Mouse (Mus musculus) right cerebral cortex, postnatal 36 days (tissue): ENCODE measurements around the gene Tom1l2.
A peak's percentile ranks its signal among the peaks of the same experiment; 100 is the strongest.

ENCODE experiments used
- DNase-seq, 2 experiments: peaks; one replicate each; pipeline ENCODE4 v3.0.0; 2022; ENCODE audit warnings: low spot score in 2 of 2, mixed read lengths in 1 of 2

The Tom1l2 gene

DNA sequence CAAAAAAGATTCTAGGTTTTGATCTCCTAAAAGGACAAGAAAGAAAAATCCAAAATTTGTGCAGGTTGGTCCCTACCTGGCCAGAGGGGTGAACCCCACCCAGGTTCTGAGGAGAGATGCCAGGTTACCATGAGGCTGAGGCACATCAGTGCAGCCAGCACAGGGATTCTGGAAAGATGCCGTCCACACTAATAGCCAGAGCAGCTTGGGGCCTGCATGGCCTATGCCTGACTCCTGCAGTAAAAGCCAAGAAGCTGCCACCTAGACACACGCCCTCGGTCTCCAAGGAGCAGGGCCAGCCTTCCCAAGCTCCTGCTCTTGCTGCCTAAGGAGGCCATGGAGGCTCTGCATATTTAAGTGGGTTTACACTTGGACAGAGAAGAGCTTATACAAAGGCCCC, 121.4 kb downstream of the Tom1l2 start:
- no peak for DNase-seq

DNA sequence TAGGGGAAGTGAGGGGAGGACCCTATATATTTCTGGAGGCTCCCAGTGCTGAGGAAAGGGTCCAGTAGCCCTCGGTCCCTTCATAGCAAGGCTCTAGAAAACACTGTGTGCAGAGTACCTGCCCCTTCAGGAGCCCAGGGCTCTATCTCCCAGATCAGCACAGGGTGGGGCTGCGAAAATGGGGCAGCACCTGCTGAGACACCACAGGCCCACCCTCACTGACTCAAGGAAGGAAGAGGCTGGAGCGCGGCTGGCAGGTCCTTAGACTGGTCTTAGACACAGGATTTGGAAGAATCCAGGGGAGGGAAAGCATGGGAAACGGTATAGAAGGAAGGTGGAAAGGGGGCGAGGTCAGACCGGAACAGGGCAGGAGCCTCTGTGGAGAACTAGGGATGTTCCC, 122.2 kb downstream of the Tom1l2 start:
- no peak for DNase-seq

DNA sequence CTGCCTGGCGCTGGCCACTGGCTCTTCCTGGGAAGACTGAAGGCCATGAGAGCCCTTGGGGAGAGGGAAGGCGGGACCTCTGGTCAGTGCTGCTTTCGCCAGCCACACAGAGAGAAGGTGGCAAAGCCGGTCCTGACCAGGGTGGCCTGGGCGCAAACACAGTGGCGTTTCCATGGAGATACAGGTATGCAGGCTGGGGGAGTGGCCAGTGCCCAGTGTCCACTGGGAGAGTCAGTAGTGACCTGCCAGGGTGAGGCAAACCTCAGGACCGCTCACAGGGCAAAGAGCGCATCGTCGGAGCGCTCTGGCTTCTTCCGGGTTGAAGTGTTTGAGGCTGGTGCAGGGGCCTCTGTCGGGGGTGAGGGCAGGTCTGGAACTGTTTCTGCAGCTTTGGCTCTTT, 122.9 kb downstream of the Tom1l2 start:
- DNase-seq, result no peak

DNA sequence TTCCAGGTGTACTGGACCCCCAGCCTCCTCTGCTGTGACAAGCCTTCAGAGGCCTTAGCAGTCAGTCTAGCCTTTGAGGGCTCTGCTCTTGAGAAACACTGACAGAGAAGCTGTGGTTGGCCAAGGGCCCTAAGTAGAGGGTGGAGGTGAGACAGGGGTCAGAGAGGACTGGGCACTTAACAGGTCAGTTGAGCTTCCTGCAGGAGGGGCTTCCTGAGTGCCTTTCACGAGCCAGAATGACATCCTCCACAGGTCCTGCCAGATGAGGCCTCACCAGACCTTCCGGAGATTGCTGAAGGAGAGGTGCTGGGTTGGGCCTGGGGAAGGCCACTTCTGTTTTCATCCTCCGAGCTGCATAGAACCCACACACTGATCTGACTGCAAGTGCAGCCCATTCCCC, 124.2 kb downstream of the Tom1l2 start:
- no peak for DNase-seq

DNA sequence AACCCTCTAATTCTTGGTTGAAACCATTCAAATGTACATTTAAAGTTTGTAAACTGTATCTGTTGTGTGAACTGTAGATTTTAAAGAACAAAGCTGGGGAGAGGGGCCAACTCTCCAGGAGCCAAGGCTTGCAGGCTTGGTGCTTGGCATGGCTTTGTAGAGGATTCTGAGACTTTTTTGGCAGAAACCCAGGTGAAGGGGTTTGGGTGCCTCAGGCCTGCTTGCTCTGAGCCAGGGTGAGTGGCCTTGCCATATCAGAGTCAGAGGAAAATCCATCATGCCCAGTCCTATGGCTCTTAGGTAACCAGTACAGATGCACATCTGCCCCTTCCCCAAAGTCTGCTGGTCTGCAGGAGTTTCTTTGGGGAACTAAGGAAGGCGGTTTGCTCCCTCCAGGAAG, 126.8 kb downstream of the Tom1l2 start:
- DNase-seq, result no peak

DNA sequence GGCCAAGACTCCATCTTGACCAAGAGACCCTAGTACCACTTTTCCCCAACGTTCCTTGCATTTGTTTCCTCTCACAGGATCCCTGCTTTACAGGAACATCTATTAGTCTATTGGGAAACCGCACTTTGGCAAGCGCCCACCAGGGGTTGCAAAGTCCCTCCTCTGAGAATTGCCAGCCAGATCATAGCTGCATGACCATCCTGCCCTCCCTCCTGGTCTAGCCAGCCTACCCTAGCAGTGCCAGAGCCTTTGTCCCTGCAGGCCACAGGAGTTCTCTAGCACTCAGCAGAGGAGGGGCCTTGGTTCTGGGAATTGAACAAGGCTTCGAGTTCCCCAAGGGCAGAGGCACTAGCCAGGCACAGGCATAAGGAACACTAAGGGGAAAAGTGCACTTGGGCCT, 128.0 kb downstream of the Tom1l2 start:
- DNase-seq, result no peak

DNA sequence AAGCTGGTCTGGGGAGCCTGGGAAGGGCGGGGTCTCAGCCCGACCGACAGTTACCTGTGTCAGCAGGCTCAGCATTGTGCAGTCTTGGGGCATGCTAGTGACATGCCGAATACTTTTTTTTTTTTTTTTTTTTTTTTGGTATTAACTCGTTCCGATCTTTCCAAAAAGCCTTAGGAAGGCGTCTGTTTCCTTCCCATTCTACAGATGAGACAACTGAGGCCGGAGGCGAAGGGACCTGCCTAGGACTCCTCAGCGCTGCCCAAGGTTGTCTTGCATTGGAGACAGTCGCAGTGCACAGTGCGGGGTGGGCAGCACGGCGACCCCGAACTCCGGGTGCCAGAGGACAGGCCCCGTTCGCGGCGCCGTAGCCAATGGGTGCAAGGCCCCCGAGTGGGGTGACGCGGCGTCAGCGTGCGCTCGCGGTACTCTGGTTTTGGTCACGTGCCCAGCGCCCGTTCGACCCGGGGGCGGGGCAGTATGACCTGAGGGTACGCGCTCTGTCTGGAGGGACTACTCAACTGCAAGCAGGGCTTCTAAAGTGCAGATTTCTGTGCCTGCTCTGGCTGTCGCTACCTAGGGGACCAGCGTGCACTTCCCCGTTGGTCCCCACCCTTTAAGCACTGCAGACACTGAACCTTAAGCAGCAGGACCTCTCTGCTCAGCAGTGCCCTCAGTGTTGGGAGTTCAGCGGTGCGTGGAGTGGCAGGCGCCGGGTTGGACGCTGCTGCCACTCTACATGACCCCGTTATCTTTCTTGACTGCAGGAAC, 130.1 kb downstream of the Tom1l2 start, which contains the start of gene Srebf1:
TSS of gene Srebf1 (minus strand) at position 113 of the 768 bp plus-strand sequence.
- DNase-seq, result peak; percentile 52 to 53

DNA sequence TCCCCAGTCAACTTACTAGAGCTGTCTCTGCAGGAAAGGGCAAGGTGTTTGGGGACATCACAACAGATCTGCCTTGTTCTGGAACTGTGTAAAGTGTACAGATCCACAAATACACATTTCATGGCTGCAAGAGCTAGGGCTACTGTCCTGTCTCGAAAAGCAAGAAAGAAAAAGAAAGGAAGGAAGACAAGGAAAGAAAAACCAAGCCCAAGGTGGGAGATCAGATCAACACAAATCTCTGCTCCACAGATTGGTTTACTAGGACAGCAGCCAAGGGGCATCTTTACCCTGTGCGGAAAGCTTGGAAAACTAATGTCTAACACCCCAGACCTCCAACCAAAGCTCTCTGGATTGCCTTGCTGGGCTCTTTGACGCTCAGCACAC, 130.6 kb downstream of the Tom1l2 start:
- no peak for DNase-seq

DNA sequence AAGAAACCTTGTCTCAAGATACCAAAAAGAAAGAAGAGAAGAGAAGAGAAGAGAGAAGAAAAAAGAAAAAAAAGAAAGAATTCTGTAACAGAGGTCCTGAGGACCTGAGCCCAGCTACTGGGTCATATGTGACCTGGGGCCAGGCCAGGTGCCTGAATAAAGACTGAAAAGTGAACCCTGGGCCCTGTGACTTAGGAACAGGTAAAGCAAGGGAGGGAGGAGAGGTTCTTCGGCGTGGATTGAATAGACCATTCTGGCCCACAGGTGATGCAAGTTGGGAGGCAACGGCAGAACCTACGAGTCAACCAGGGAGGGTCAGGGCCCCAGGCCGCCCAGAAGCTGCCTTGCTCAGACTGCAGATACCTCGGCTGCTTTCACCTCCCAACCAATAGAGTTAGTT, 131.3 kb downstream of the Tom1l2 start:
- DNase-seq, result no peak

DNA sequence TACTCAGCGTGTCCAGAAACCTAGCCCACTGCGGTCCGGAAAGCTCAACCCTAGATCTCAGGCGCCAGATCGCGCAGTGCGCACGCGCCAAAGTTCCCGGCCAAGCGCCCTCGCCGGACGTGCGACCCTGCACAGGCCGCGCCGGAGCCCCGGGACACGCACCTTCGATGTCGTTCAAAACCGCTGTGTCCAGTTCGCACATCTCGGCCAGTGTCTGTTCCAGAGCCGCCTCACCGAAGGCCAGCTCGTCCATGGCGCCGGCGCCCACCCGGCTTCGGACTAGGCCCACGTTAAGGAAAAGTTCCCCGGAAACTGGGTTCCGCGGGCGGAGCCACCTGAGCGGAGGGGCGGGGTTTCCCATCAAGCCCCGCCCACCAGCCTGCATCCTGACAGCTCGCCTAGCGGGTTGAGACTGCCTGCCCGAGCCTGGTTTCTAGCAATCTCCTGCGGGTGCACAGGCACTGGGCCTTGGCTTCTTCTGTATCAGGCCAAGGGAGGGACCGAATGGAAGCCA, 132.4 kb downstream of the Tom1l2 start:
- DNase-seq, result peak; percentile 81

DNA sequence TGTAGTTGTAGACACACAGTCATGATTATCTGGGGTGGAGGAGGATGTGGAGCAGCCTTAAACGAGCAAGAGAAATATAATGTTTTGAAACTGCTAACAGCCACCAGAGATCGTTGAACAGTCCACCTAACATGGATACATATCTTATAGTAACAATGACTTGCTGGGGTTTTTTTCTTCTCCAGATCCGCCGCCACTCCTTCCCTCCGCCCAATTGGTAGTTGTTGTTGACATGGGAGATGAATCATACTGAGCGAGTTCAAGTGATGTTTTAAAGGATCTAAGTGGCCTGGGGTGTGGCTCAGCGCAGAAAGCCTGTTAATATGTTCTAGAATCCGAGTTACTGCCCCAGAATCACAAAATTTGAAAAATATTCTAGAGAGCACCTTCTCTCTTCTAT, 133.1 kb downstream of the Tom1l2 start:
- DNase-seq, result no peak

DNA sequence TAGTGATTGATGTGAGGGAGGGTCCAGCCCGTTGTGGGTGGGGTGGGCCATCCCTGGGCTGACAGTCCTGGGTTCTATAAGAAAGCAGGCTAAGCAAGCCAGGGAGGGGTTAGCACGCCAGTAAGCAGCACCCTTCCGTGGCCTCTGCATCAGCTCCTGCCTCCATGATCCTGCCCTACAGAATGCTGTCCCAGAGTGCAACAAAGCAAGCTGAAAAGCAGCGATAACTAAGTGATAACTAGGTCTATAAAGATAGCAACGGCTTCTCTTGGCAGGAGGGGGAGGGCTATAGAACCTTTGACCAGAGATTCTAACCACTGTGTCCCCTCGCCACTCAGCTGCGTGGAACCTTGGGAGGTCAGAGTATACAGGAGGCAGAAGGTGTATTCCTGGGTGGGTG, 135.2 kb downstream of the Tom1l2 start:
- no peak for DNase-seq

DNA sequence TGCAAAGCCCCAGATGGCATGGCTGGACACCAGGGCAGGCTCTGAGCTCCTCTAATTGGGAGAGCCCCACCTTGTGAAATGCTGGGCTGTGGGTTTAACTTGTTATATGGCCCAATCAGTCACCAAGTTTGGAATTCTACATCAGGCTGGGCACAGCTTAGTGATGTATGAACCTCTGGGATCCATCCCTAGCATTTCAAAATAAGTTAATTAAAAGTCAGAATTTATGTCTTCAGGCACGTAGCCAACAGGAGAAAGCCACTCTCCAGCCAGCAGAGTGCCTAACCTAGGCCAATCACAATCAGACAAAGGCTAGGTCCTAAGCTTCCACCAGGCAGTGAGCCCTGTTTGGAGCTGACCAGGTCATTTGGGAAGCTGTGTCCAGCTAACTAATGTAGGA, 136.0 kb downstream of the Tom1l2 start:
- DNase-seq, result no peak

DNA sequence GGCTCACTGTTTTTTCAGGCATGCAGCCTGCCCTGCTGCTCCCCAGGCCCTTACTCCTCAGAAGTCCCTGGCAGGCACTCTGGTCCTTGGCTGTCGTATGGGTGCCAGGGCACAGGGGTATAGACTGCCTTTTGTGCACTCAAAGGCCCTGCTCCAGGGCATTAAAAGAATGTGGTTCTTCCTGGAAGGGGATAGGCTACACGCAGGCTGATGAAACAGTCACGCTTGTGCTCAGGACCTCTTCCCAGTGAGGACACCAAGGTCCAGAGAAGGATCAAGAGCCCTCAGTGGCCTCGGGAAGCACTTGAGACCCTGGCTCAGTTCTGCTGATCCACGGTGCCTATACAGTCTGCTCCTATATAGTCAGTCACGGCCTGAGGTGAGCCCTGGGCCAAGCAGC, 139.4 kb downstream of the Tom1l2 start:
- DNase-seq, result no peak

DNA sequence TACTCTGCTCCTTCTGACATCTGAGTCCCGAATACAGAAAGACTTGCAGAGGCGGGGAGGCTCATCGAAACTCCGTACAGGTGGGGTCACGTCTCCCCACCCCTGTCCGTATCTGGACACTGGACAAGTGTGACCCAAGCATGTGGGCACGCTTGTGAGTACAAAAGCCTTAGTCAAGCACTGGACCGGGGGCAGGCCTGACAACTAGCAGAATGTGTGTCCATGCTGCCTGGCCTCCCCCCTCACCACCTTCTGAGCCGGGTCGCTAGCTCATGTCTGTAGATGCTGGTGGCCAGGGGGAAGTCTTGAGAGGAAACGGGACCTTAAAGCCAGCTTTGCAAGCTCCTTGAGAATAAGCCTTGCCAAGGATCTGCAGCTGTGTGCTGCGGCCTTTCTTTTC, 140.9 kb downstream of the Tom1l2 start:
- DNase-seq, result no peak

DNA sequence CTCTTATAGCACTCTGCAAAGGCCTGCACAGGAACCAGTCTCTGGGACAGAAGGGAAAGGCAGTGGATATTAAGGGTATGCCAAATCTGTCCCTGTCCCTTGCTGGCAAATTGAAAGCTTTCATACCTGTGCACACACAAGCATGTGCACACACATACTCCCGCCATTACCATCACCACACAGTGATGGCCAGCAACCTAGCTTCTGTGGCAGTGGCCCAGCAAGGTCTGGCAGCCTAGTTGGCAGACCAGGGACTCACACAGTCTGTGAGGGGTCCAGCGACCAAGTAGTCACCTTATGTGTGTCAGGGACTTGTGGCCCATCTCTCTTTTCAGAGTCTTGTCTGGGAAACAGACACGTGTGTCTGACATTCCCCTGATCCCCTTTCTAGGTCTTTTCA, 141.6 kb downstream of the Tom1l2 start:
- no peak for DNase-seq

DNA sequence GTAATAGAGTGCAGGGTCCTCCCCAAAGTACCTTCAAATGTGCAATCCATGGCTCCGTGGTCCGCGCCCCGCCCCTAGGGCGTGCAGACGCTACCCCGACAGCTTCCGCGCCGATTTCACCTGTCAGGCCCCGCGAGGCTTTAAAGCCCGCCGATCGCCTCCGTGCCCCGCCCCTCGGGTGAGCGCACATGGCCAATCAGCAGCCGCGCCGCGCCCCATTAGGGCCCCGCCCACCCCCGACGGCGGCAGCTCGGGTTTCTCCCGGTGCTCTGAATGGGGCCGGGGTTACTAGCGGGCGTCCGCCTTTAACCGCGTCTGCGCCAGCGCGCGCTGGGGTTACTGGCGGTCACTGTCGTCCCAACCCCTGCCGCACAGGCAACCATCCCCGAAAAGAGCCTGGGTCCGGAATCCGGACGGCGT, 142.4 kb downstream of the Tom1l2 start:
- DNase-seq, result peak; percentile 76 to 81

DNA sequence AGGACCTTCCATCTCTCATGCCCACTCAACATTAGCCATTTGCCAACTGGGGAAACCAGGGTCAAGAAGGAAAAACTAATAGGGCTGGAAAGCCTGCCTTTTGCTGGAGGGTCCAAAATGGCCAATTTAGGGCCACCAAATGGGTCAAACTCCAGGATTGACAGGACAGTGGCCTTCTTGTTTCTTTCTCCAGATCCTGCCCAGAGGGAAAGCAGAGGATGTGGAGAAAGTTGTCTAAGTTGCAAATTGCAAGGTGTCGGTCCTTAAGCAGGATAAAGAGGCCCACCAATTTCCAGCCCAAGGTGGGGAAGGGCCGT, 142.8 kb downstream of the Tom1l2 start:
- DNase-seq, result no peak

DNA sequence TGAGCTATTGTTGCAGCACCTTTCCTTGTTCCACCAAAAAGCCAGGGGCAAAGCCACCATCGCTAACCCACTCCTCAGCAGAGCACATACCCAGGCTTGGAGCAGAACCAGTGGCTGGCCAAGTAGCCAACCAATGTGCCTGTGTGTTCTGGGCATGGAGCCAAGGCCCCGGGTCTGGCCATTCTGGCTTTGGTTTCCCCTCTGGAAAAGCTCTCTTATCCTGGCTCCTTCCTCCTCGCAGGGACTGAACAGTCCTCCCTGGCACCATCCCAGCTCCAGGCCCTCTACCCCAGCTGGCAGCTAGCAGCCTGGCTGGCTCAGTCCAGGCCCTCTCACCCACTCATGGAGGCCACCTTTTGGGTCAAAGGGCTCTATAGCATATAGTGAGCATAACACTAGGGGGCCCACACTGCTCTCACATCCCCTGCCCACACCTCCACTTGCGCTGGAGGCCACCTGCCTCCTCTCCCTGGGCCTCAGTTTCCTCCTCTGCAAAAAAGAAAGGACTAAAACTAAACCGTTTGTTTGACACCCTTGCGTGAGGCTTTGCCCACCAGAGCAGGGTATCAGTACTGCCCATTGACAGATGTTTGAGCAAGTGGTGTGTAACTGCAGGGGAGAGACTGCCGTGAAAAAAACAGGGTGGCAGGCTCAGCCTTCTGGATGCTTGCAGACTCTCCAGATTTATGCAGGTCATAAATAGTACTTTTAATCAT, 143.3 kb downstream of the Tom1l2 start:
- peak; percentile 74 to 78 for DNase-seq

DNA sequence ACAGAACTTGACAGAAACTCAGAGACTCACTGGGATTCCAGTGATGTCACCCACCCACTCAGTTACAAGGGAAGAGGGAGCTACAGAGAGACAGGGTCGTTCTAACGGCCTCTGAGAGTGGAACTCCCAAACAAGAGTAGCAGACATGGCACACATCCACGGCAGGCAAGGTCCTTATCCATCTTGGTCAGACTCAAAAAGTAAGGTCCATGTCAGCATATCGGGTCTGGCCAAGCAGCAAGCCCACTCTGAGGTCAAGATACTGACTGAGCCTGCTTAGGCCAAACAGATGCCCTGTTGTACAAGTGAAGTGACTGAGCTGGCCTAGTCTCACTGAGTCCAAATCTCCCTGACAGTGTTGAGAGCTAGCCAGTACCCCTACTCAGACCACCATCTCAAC, 144.0 kb downstream of the Tom1l2 start:
- DNase-seq, result no peak

DNA sequence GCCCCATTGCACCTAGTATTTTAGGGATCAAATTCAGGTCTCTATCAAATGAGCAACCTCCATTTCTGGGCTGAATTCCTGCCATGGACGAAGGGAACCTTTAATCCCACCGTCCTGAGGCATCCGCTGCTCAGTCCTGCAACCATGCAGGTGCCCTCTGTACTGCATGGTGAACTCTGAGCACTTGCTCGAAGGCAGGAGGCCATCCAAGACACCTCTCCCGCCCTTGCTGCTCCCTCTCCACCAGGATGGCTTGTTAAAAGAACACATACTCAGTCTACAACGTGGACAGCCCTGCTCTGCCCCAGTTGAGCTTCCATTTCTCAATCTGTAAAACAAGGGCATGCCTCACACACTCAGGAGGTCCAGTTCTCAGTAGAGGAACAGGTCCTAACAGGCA, 144.5 kb downstream of the Tom1l2 start:
- no peak for DNase-seq

DNA sequence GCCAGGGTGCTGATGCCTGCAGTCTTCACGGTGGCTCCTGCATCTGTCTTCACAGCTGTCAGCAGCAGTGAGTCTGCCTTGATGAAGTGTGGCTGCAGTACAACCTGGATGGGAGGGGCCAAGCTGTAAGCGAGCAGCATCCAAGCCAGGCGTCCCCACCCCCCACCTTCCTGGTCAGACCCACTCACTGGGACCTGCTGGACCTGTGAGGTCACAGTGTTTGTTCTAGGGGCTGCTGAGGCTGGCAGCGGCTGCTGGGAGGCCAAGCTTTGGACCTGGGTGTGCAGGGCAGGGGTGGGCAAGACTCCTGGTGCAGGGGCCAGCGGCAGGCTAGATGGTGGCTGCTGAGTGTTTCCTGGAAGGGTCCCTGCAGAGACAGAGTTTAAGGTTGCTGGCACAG, 146.5 kb downstream of the Tom1l2 start:
- no peak for DNase-seq

DNA sequence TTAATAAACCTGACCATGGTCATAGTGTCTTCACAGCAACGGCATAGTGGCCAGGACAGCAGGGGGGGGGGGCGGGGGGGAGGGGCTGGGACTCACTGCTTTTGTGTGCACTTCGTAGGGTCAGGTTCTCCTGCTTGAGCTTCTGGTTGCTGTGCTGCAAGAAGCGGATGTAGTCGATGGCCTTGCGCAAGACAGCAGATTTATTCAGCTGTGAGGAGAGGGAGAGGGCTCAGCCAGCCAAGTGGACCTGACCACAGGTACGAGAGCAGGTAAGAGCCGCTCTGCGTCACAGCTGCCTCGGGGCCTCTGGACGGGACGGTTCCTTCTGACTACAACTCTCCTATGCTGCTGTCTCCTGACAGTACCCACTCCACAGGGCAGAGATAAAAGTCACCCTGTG, 147.7 kb downstream of the Tom1l2 start:
- no peak for DNase-seq
